Mouse (Mus musculus) T-helper 1 cell (primary cell): ENCODE results near the gene Fam178b.
"Not testable (repeated sequence)": the region's sequence is repeated elsewhere in the genome, so short reads cannot be mapped to it uniquely, and the experiment has no call there.

ENCODE experiments used
- in situ Hi-C: fragments of 300-600 bp; cut with MboI, MseI; formaldehyde crosslinking; loops from one replicate; pipeline ENCODE4 v1.15.1; 2025; ENCODE audit warnings: high pct_unique_total_duplicates

Gene Fam178b

GRCm38 (mm10) chr1:36672648-36673350 is 10.2 kb downstream of the Fam178b start:
- in situ Hi-C loops: no loop called here

DNA sequence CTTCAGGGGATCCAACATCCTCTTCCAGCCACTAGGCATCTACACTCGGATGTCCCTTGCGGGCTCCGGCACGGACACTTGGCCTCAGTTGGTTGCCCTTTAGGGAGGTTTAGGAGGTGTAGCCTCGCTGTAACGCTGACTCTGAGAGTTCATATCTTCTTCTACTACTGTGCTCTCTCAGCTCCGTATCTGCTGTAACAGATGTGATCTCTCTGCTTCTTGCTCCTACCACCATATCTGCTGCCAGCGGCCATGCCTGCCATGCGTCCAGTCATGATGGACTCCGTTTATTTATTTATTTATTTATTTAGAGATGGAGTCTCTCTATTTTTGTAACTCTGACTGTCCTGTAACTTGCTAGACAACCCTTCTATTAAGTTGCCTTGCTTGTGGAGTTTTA is 11.7 kb downstream of the Fam178b start:
- in situ Hi-C loops: no loop called here

DNA sequence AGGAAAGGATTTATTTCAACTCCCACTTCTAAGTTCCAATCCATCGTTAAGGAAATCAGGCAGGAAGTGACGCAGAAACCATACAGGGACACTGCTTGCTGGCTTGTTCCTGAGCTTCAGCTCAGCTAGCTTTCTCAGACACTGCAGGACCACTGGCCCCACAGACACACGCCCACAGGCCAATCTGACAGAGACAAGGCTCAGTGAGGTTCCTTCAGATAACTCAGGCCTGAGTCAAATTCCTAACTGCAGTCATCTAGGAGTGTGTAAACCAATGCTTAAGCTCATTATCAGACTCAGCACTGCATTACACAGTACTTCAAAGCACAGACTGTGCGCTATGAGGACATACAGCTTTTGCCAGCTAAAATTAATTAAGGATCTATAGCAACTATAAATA is 12.7 kb downstream of the Fam178b start:
- in situ Hi-C loops: no loop called here

DNA sequence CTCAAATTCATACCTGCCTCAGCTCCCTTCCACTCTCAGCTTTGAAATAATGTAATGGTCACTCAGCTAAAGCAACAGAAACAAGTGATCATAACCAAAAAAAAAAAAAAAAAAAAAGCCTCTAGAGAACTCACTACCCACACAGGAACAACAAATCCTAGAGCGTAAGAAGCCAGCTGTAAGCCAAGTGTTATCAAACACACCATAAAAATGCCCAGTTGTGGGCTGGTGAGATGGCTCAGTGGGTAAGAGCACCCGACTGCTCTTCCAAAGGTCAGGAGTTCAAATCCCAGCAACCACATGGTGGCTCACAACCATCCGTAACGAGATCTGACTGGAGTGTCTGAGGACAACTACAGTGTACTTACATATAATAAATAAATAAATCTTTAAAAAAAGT is 15.0 kb downstream of the Fam178b start:
- in situ Hi-C loops: not testable (repeated sequence)

DNA sequence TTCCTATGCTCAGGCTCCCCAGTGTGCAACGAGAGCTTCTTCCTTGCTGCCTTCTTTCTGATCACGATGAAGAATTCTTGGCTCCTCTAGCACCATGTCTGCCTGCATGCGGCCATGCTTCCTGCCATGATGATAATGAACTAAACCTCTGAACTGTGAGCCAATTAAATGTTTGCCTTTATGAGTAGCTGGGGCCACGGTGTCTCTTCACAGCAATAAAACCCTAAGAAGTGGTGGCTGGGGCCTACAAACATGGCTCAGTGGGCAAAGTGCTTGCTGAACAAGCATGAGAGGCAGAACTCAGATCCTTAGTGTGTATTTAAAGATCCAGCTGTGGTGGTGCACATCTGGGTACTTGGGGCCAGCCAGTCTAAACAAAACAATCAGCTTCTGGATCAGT is 17.0 kb downstream of the Fam178b start:
- in situ Hi-C loops: no loop called here

GRCm38 (mm10) chr1:36665165-36665723 is 17.7 kb downstream of the Fam178b start:
- in situ Hi-C loops: no loop called here

DNA sequence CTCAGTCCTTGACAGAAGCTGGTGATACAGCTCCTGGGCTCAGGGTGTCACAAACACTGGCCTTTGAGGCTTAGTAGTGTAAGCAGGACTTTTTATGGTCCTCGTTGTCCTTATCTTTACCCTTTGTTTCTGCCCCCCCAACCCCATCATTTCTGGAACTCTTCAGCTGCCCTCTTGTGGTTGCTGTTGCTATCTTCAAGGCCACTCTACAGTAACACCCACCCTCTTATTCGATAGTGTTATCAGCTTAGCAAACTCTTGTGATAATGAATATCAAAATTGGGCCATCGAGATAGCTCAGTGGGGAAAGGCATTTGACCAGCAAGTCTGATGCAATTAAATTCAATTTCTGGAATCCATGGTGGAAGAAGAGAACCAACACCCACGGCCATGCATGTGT is 18.5 kb downstream of the Fam178b start:
- in situ Hi-C loops: no loop called here

DNA sequence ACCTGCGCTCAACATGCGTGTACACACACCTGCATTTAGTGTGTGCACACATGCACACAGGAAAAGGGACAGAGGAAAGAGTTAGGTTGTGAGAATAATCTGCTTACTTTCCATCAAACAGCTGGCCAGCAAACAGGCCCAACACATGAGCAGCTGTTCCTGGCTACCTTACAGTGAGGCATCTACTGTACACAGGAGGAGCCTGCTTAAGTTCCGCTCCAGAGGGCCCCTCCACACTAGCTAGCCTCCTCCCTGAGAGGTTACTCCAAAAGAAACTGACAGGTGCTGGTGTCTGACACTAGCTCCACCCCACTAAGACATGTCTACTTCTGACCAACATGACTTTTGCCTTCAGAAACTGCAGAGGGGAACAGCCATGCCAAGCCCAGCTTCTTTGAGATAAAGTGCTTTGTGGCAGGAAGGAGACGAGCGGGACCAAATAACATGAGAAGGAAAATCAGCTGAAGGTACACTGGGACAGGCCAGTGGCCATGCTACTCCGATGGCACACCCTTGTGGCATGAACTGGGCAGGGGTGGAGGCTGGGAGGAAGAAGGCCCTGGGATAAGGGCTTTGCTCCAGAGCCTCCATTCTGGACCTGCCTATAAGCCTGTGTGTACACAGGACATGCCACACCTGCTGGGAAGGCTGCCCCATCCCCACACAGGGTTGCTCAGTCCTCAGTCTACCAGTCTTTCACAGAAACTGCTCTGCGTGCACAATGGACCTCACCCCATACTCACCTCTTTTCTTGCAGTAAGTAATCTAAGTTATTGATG is 24.2 kb downstream of the Fam178b start:
- in situ Hi-C loops: no loop called here

- in situ Hi-C loops: no loop called here
Measured at GRCm38 (mm10) chr1:36657658-36658415, 25.1 kb downstream of the Fam178b start.

GRCm38 (mm10) chr1:36656233-36656632 is 26.8 kb downstream of the Fam178b start:
- in situ Hi-C loops: no loop called here

GRCm38 (mm10) chr1:36655039-36655438 is 27.9 kb downstream of the Fam178b start:
- in situ Hi-C loops: no loop called here

DNA sequence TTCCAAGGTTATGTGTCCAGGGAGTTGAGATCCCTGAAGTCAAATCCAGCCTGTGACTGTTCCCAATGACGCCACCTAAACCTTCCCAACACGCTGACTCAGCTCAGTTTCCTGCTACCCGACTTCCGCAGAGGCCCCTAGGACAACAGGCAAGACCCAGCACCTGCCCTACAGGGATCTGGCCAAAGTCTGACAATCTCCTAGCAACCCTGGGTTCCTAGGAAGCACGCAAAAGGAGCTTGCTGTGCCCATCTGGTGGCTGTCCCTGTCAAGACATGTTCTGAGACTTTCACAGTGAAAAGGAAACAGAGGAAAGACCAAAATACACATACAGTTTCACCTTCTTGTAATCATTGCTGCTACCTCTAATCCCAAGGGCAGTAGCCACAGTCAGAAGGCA is 35.4 kb downstream of the Fam178b start:
- in situ Hi-C loops: no loop called here

DNA sequence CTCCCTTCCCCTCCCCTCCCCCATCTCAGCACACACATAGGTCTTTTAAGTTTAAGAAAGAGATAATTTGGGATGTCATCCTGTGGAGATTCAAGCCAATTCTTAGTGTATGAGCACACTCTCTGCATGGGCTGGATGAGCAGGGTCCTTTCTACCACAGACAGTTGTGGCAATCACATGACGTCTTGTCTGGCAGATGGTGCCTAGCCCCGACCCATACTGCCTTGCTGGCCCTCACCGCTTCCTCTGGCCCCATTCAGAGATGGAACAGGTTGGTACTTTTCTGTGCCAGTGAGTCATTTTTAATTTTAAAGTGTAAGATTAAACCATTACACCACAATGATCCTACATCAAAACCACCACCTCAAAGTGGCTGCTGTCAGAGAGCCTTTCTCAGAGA is 36.7 kb downstream of the Fam178b start:
- in situ Hi-C loops: no loop called here

- in situ Hi-C loops: no loop called here
Measured at GRCm38 (mm10) chr1:36644615-36645007, 38.4 kb downstream of the Fam178b start.

GRCm38 (mm10) chr1:36643957-36644614 is 38.9 kb downstream of the Fam178b start:
- in situ Hi-C loops: no loop called here

DNA sequence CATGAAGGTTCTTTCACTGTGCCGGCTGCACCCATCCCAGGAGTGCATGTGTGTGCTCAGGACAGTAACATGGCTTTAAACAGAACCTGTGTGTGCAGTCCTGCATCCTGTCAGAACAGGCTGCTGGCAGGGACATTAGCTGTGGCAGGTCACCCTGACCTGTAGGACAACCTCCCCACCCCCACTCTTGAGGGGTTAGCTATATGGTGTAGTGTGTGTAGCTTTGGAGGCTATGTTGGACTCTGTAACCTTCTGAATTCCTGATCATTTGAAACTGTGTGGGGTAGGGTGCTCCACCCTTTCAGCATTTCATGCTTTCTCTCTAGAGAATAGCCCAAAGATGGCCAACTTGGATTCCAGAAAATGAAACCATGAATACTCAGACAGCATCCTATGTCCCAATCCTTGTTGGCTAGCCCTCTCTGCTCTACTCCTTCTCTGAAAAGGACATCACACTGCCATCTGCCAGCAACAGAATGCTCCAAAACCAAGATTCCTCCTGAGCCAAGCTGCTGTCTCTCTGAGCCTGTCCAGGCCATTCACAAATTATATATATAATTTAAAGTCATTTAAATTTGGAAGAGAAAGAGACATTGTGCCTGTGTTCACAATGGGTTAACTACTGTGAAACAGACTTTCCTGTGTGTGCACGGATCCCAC is 47.0 kb downstream of the Fam178b start:
- in situ Hi-C loops: no loop called here

DNA sequence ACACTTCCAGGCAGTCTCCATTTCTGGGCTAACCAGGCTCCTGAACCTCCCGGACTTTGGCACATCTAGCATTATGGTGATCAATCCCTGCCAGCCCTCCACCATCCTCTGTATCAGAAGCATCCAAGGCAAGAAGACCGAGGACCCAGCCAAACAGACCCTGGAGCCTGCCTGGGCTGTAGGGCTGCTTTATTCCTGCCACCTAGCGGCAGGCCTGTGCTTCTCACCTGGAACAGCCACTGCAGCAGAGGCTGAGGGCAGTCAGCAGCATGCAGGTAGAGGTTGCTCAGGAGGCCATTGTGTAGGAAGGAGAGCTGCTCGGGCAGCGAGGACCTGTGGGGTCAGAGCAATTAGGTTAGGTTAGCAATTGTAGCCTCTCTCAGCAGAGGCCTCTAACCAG is 48.0 kb downstream of the Fam178b start:
- in situ Hi-C loops: loop anchor here (5.0 kb wide), 1 partner anchor 83 kb away; no protein-coding TSS in a partner anchor

DNA sequence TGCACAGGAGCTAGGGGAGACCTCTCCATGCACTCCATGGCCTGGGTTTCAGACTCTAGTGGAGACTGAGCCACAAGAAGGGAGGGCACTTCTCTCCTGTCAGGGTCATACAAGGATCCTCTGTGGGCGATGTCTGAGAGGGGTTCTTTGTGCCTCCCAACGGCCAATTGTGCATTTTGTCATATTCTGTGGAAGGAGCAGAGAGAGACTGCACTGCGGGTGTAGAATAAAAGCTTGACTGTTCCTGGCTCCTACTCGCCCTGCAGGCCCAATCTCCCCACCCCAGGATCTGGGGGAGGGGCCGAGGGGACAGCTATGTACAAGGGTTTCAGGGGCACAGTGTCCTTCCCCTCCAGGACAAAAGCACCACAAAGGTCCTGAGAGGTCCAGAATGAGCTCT is 49.1 kb downstream of the Fam178b start:
- in situ Hi-C loops: loop anchor here (5.0 kb wide), 1 partner anchor 82 kb away; no protein-coding TSS in a partner anchor

GRCm38 (mm10) chr1:36632846-36633245 is 50.1 kb downstream of the Fam178b start:
- in situ Hi-C loops: loop anchor here (5.0 kb wide), 1 partner anchor 81 kb away; no protein-coding TSS in a partner anchor

DNA sequence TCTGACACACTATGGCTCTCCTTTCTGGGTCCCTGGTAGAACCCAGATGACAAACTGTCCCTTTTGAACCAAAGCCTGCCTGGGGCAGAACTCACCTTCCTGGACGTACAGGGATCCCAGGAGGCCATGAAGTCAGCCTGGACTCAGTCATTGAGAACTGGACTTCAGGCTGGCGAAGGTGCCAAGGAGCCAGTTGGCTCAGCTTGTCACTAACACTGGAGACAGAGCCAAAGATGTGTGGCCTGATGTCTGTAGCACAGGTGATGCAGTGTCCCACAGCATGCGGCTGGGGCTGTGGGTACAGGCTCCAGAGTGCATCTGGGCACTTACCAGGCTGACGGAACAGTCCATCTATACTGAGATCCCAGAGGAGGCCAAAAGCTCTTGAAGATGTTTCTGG is 50.9 kb downstream of the Fam178b start:
- in situ Hi-C loops: loop anchor here (5.0 kb wide), 1 partner anchor 80 kb away; no protein-coding TSS in a partner anchor

GRCm38 (mm10) chr1:36631391-36631790 is 51.6 kb downstream of the Fam178b start:
- in situ Hi-C loops: loop anchor here (5.0 kb wide), 1 partner anchor 79 kb away; no protein-coding TSS in a partner anchor
